Mouse (Mus musculus) ES-E14 (cell line): ENCODE measurements at regions not wholly inside any gene's neighbourhood (a gene's known extent, or its start where the extent isn't known, plus 50 kb on each side); places are given as distances from the start of the nearest gene placed in this dataset.

Source experiments
- CHD2 ChIP-seq: IDR thresholded peaks from 2 replicates; pipeline ENCODE4 v1.6.1; 2014; ENCODE audit warnings: mild to moderate bottlenecking, low read depth, low read length, inconsistent platforms
- HCFC1 ChIP-seq: IDR thresholded peaks from 2 replicates; pipeline ENCODE4 v1.6.1; 2012; ENCODE audit warnings: low read length, inconsistent platforms, borderline replicate concordance; ENCODE audit not compliant: insufficient read depth
- MAFK ChIP-seq: IDR thresholded peaks from 2 replicates; pipeline ENCODE4 v1.6.1; 2014; ENCODE audit warnings: mild to moderate bottlenecking, low read depth, low read length, inconsistent platforms; ENCODE audit not compliant: insufficient read depth
- ZNF384 ChIP-seq: IDR thresholded peaks from 2 replicates; pipeline ENCODE4 v1.6.1; 2012; ENCODE audit warnings: low read depth, low read length, inconsistent platforms

DNA sequence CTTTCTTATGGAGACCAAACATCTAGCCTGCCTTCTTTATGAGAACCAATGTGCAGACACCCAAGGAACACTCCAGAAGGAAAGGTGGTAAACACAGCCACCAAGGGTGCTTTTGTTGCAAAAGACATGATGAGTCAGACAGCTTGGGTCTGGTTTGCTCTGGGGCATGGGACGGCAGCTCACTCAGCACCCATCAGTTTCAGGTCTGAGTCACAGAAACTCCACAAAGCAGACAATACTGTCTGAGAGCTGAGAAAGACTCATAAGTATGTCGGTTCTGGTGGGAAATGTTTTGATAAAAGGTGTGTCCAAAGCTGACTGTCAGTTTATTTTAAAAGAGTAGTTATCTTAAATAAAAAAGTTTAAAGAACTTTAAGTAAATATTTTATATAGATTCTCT, 553.0 kb downstream of the Dcdc2c start:
- TF ChIP-seq CHD2 (no peak), HCFC1 (no peak), ZNF384 (no peak), MAFK (no peak)
